Mouse (Mus musculus) forebrain, embryonic 11.5 days (tissue): Measurements from ENCODE around the gene 9930111J21Rik1. TPM values are rescaled to one million over a fixed set of nuclear protein-coding genes. Genes with fewer than 3 reads are reported as not detected.
"Not testable (repeated sequence)": the region's sequence is repeated elsewhere in the genome, so short reads cannot be mapped to it uniquely, and the experiment has no call there.

ENCODE experiments used
- ATAC-seq: fragments of 200-750 bp; cut with Nextera tagmentation; replicated peaks from 2 replicates; pipeline ENCODE4 v1.8.0; 2017; ENCODE audit warnings: moderate TSS enrichment; ENCODE audit not compliant: low FRiP score
- DNase-seq: peaks from one replicate; pipeline ENCODE4 v3.0.0-alpha.2; 2017; ENCODE audit warnings: low spot score
- H3K27ac ChIP-seq: fragments of 300-500 bp; sonication (generic); 2 replicates; pipeline ENCODE4 v1.5.1; 2014; ENCODE audit warnings: low read depth, low read length
- H3K27me3 ChIP-seq: fragments of 300-500 bp; sonication (generic); 2 replicates; pipeline ENCODE4 v1.6.1; 2014; ENCODE audit warnings: mild to moderate bottlenecking, low read length, mixed read lengths; ENCODE audit not compliant: control insufficient read depth, insufficient read depth
- H3K36me3 ChIP-seq: fragments of 300-500 bp; sonication (generic); 2 replicates; pipeline ENCODE4 v1.6.1; 2014; ENCODE audit warnings: mild to moderate bottlenecking, low read length, moderate library complexity, mixed read lengths; ENCODE audit not compliant: control insufficient read depth, insufficient read depth
- H3K4me1 ChIP-seq: fragments of 300-500 bp; sonication (generic); replicated peaks from 2 replicates; pipeline ENCODE4 v1.6.1; 2014; ENCODE audit warnings: low read length, mixed read lengths; ENCODE audit not compliant: control insufficient read depth, insufficient read depth
- H3K4me2 ChIP-seq: fragments of 300-500 bp; sonication (generic); 2 replicates; pipeline ENCODE4 v1.6.1; 2014; ENCODE audit warnings: low read depth, mild to moderate bottlenecking, low read length, moderate library complexity, mixed read lengths; ENCODE audit not compliant: severe bottlenecking
- H3K4me3 ChIP-seq: fragments of 300-500 bp; sonication (generic); 2 replicates; pipeline ENCODE4 v1.5.1; 2014; ENCODE audit warnings: low read depth, low read length
- H3K9ac ChIP-seq: fragments of 300-500 bp; sonication (generic); 2 replicates; pipeline ENCODE4 v1.6.1; 2014; ENCODE audit warnings: low read length
- H3K9me3 ChIP-seq: fragments of 300-500 bp; sonication (generic); 2 replicates; pipeline ENCODE4 v1.6.1; 2016; ENCODE audit warnings: low read length, mixed read lengths; ENCODE audit not compliant: control insufficient read depth
- WGBS: fragments of 180-500 bp; shearing (Covaris S2); extraction: QIAGEN DNeasy Blood & Tissue Kit; methylation state at CpG from one replicate; pipeline ENCODE4 v1.1.7; 2014; 5-methylcytosine and 5-hydroxymethylcytosine counted together
- polyA plus RNA-seq: library from polyadenylated mRNA; unstranded; fragments of >200 nt; fragmentation: Nextera tagmentation; extraction: Ambion mirVana; gene quantifications from 2 replicates; pipeline ENCODE4 v1.2.1, GENCODE M21; 2014

The 9930111J21Rik1 gene
- polyA plus RNA-seq, 1 experiment from 2014 or later, result 0.20 TPM

DNA sequence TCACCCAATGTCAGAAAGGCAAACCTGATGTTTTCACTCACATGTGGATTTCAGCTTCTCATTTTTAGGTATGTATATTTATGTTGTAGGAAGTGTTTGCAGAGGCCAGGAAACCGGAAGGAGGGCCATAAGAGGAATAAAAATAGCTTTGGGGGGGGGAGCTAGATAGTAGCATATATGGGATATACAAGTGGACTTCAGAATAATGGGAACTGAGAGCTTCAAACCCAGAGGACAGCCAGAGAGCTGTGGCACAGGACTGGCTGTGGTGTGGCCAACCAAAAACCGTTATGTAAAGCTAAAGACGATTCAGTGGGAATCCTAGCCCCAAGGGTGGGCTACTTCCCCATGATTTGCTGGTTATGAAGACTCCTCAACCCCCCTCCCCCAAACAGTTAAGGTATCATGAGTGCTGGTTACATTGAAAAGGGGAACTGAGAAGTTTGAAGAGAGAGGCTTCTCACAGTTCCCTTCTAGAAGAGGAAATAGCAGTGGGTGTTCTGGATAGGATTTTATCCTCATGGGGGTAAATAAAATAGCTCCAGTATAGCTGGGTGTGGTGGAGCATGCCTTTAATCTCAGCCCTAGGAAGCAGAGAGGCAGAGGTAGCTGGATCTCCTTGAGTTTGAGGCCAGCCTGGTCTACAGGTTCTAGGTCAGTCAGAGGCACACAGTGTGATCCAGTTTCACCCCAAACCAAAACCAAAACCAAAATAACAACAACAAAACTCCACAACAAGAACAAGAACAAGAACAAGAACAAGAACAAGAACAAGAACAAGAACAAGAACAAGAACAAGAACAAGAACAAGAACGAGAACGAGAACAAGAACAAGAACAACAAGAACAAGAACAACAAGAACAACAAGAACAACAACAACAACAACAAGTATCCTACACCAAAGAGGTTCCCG is 78.3 kb downstream of the 9930111J21Rik1 start:
- H3K9me3 ChIP-seq, ATAC-seq, H3K4me3 ChIP-seq, H3K4me1 ChIP-seq, H3K36me3 ChIP-seq, H3K27me3 ChIP-seq, H3K27ac ChIP-seq, H3K4me2 ChIP-seq, H3K9ac ChIP-seq, DNase-seq: not testable (repeated sequence)
- 87% methylated on average over 6 of the region's 6 CpGs for WGBS

DNA sequence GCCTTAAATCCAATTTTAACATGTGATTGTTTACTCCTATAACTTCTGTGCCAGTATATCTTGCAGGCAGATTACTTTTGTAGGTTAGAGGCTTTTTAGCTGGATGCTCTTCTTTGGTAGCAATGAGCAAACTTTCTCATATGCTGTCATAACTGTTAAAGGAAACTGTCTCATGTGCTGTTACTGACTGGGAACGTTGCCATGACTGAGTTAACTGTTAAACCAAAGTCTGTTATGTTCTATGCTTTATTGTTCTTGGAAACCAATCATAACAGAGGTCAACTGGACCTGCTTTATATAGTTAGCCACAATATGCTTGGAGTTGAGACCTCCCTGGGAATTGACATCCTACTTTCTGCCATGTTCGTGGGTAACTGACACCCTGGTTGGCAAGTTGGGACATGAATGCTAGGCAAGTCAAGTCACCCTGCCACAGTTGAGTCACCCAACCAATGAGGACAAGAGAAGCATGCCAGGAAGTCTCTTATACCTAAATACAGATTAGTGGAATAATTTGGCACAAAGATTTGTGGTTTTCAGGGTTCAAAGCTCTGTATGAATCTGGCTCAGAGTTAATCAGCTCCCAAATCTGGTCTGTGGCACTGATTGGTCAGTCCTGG is 80.3 kb downstream of the 9930111J21Rik1 start:
- no peaks in the 10 kb centered on the region for H3K9me3 ChIP-seq
- no peaks in the 10 kb centered on the region for H3K4me1 ChIP-seq
- no peak overlapping the region for H3K4me2 ChIP-seq
- no peak for ATAC-seq
- DNase-seq, result no peak
- 78% methylated on average over 2 of the region's 2 CpGs for WGBS
- H3K27ac ChIP-seq, result no peak overlapping the region
- no peak overlapping the region for H3K9ac ChIP-seq
- no peak overlapping the region for H3K4me3 ChIP-seq
- H3K27me3 ChIP-seq, result no peaks in the 10 kb centered on the region
- H3K36me3 ChIP-seq, result no peaks in the 10 kb centered on the region

Other genes starting within 250 kb of the 9930111J21Rik1 start
- 648 and 653 TPM in 2 replicates for gene Rack1, start 179.1 kb downstream of the 9930111J21Rik1 start, polyA plus RNA-seq
- 4.5 and 5.6 TPM in 2 replicates for gene Trim41, start 162.0 kb downstream of the 9930111J21Rik1 start, polyA plus RNA-seq
- 0.51 and 2.1 TPM in 2 replicates for gene Trim7, start 153.3 kb downstream of the 9930111J21Rik1 start, polyA plus RNA-seq
- 12.3 and 12.7 TPM in 2 replicates for gene Gm12184, start 152.7 kb downstream of the 9930111J21Rik1 start, polyA plus RNA-seq
- 1.5 TPM in 2 replicates for gene Irgm1, start 107.7 kb downstream of the 9930111J21Rik1 start, polyA plus RNA-seq
- 0.24 TPM in 1 of 2 replicates, not detected in the other for gene Gm5431, start 77.2 kb downstream of the 9930111J21Rik1 start, polyA plus RNA-seq
- 1.2 and 1.9 TPM in 2 replicates for gene Psme2b, start 33.2 kb downstream of the 9930111J21Rik1 start, polyA plus RNA-seq
- gene Olfr56, start 509 bp downstream of the 9930111J21Rik1 start, polyA plus RNA-seq, result not detected in 2 replicates
- gene Gm12185, start 12.8 kb upstream of the 9930111J21Rik1 start, polyA plus RNA-seq, result not detected in 2 replicates
- not detected in 2 replicates for gene Tgtp1, start 14.8 kb upstream of the 9930111J21Rik1 start, polyA plus RNA-seq
- 0.04 and 0.07 TPM in 2 replicates for gene 9930111J21Rik2, start 71.8 kb upstream of the 9930111J21Rik1 start, polyA plus RNA-seq
- gene Tgtp2, start 84.8 kb upstream of the 9930111J21Rik1 start, polyA plus RNA-seq, result not detected in 2 replicates
- 0.63 and 1.1 TPM in 2 replicates for gene Ifi47, start 97.2 kb upstream of the 9930111J21Rik1 start, polyA plus RNA-seq
- gene Olfr1396, start 135.5 kb upstream of the 9930111J21Rik1 start, polyA plus RNA-seq, result not detected in 2 replicates
- gene Olfr1395, start 162.9 kb upstream of the 9930111J21Rik1 start, polyA plus RNA-seq, result not detected in 2 replicates
- not detected in 2 replicates for gene Olfr1394, start 175.0 kb upstream of the 9930111J21Rik1 start, polyA plus RNA-seq
- gene Btnl9, start 207.8 kb upstream of the 9930111J21Rik1 start, polyA plus RNA-seq, result 0.16 TPM in 1 of 2 replicates, not detected in the other
- gene Zfp62, start 223.9 kb upstream of the 9930111J21Rik1 start, polyA plus RNA-seq, result 58.4 and 59.6 TPM in 2 replicates